27 mouse cellular contexts compared by ENCODE assay signal in the genomic region with DNA sequence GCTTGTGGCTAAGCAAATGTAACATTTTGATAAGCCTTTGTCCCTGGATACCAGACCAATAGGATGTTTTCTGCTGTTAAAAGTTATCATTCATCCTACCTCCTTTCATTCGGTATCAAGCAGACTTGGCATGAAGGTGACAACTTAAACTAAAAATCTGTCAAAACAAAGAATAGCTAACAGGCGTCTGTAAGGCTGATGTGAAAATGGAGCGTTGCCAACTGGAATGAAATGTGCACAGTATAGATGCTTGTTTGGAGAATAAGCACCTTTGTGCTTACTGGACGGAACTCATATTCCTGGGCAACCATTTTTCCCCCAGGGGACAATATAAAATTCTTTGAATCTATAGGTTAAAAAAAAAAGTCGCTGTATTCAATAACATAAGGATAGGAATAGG.
A peak's percentile ranks its signal among the peaks of the same experiment; 100 is the strongest.
DNase-seq lines count a peak whose midpoint lies in the region; ATAC-seq lines count a peak whose summit lies in the region.
"Had no signal": no experiment of that assay in that cellular context is flagged by ENCODE, and none has a peak within 500 bp of the region (broad histone marks: within the 10 kb centered on the region; RNA-seq: fewer than 3 reads in every experiment).

No protein-coding gene starts in this region.

- no peak overlapping the region for H3K4me2 ChIP-seq in embryonic facial prominence, embryonic 14.5 days (ENCODE audit: low read depth, low read length)
- no peak overlapping the region for H3K4me2 ChIP-seq in forebrain, embryonic 16.5 days (ENCODE audit: low read length)
- H3K4me2 ChIP-seq in forebrain, embryonic 11.5 days (ENCODE audit: low read depth, low read length, severe bottlenecking): no peak overlapping the region
- H3K4me2 ChIP-seq: embryonic facial prominence, embryonic 12.5 days; embryonic facial prominence, embryonic 15.5 days; forebrain, embryonic 15.5 days had no signal

- 48% methylated on average over 5 of the region's 5 CpGs for WGBS in embryonic facial prominence, embryonic 14.5 days
- WGBS in embryonic facial prominence, embryonic 10.5 days: 86% methylated on average over 5 of the region's 5 CpGs
- WGBS in forebrain, embryonic 16.5 days: 39% methylated on average over 5 of the region's 5 CpGs
- 83% methylated on average over 5 of the region's 5 CpGs for WGBS in forebrain, embryonic 11.5 days

- no peak for ATAC-seq in embryonic facial prominence, embryonic 14.5 days (ENCODE audit: low read depth)
- ATAC-seq in forebrain, embryonic 16.5 days: peak; percentile 47; the same call in 1 of the 2 replicates
- no peak for ATAC-seq in forebrain, embryonic 11.5 days (replicated peaks; ENCODE audit: low FRiP score)
- ATAC-seq: activated CD4-positive, CD25-positive, alpha-beta regulatory T cell, adult 4 months; CD4-positive, CD25-positive, alpha-beta regulatory T cell, adult 4 months; forebrain, embryonic 15.5 days; Patski had no signal

- no peak overlapping the region for H3K9ac ChIP-seq in embryonic facial prominence, embryonic 14.5 days (ENCODE audit: low read depth, low read length)
- H3K9ac ChIP-seq in forebrain, embryonic 16.5 days (replicated peaks; ENCODE audit: low read depth, low read length): no peak overlapping the region
- H3K9ac ChIP-seq in forebrain, embryonic 11.5 days (ENCODE audit: low read length): no peak overlapping the region
- H3K9ac ChIP-seq: embryonic facial prominence, embryonic 12.5 days; embryonic facial prominence, embryonic 15.5 days; forebrain, embryonic 15.5 days had no signal

- no peak overlapping the region for H3K4me3 ChIP-seq in embryonic facial prominence, embryonic 14.5 days (ENCODE audit: low read depth, low read length)
- H3K4me3 ChIP-seq in embryonic facial prominence, embryonic 10.5 days: no peak overlapping the region
- no peak overlapping the region for H3K4me3 ChIP-seq in forebrain, embryonic 16.5 days (replicated peaks; ENCODE audit: low read length)
- no peak overlapping the region for H3K4me3 ChIP-seq in forebrain, embryonic 11.5 days (ENCODE audit: low read depth, low read length)
- H3K4me3 ChIP-seq: embryonic facial prominence, embryonic 12.5 days; embryonic facial prominence, embryonic 15.5 days; erythroblast, embryonic 14.5 days; forebrain, embryonic 10.5 days; forebrain, embryonic 15.5 days had no signal

- no peak overlapping the region for H3K27ac ChIP-seq in embryonic facial prominence, embryonic 14.5 days (replicated peaks; ENCODE audit: low read depth, low read length)
- H3K27ac ChIP-seq in embryonic facial prominence, embryonic 10.5 days (replicated peaks): no peak overlapping the region
- H3K27ac ChIP-seq in forebrain, embryonic 16.5 days (ENCODE audit: low read length): no peak overlapping the region
- H3K27ac ChIP-seq in forebrain, embryonic 11.5 days (ENCODE audit: low read depth, low read length): no peak overlapping the region
- H3K27ac ChIP-seq: embryonic facial prominence, embryonic 12.5 days; embryonic facial prominence, embryonic 15.5 days; forebrain, embryonic 10.5 days; forebrain, embryonic 15.5 days had no signal

- DNase-seq in embryonic facial prominence, embryonic 14.5 days (ENCODE audit: low spot score): peak; percentile 12
- no peak for DNase-seq in embryonic facial prominence, embryonic 10.5 days (ENCODE audit: low spot score)
- DNase-seq in forebrain, embryonic 11.5 days (ENCODE audit: low spot score): no peak
- DNase-seq in retina, postnatal 1 day: peak; percentile 8
- DNase-seq in retina, embryonic 14.5 days (ENCODE audit: low spot score): no peak
- DNase-seq in adrenal gland, adult 8-10 months: no peak
- DNase-seq: adrenal gland, postnatal 10 days; adrenal gland, postnatal 25 days; B cell, adult 2 months; cerebellum, adult 11 months; cerebellum, adult 18-20 months; cerebellum, adult 8-10 months; cerebellum, adult 9-11 months; cerebellum, postnatal 14 days; cerebellum, postnatal 36 days; embryo, embryonic 11 days had no signal

- no peaks in the 10 kb centered on the region for H3K36me3 ChIP-seq in embryonic facial prominence, embryonic 14.5 days (ENCODE audit: control insufficient read depth, insufficient read depth, low read length)
- no peaks in the 10 kb centered on the region for H3K36me3 ChIP-seq in embryonic facial prominence, embryonic 10.5 days (replicated peaks)
- H3K36me3 ChIP-seq in forebrain, embryonic 16.5 days (ENCODE audit: control insufficient read depth, insufficient read depth): no peaks in the 10 kb centered on the region
- no peaks in the 10 kb centered on the region for H3K36me3 ChIP-seq in forebrain, embryonic 11.5 days (ENCODE audit: control insufficient read depth, insufficient read depth, low read length)
- H3K36me3 ChIP-seq: embryonic facial prominence, embryonic 12.5 days; embryonic facial prominence, embryonic 15.5 days; forebrain, embryonic 10.5 days; forebrain, embryonic 15.5 days; G1E had no signal

- H3K4me1 ChIP-seq in embryonic facial prominence, embryonic 14.5 days (ENCODE audit: control insufficient read depth, insufficient read depth, low read length): no peaks in the 10 kb centered on the region
- no peaks in the 10 kb centered on the region for H3K4me1 ChIP-seq in embryonic facial prominence, embryonic 10.5 days
- H3K4me1 ChIP-seq in forebrain, embryonic 16.5 days (replicated peaks; ENCODE audit: control insufficient read depth, insufficient read depth, low read length): no peaks in the 10 kb centered on the region; the same call in 1 of the 2 replicates
- H3K4me1 ChIP-seq in forebrain, embryonic 11.5 days (replicated peaks; ENCODE audit: control insufficient read depth, insufficient read depth, low read length): no peaks in the 10 kb centered on the region
- H3K4me1 ChIP-seq: embryonic facial prominence, embryonic 12.5 days; embryonic facial prominence, embryonic 15.5 days; forebrain, embryonic 10.5 days; forebrain, embryonic 15.5 days had no signal

- no peaks in the 10 kb centered on the region for H3K27me3 ChIP-seq in embryonic facial prominence, embryonic 14.5 days (replicated peaks; ENCODE audit: control insufficient read depth, insufficient read depth, low read length)
- no peaks in the 10 kb centered on the region for H3K27me3 ChIP-seq in embryonic facial prominence, embryonic 10.5 days (replicated peaks; ENCODE audit: low read depth, poor library complexity, severe bottlenecking)
- no peaks in the 10 kb centered on the region for H3K27me3 ChIP-seq in forebrain, embryonic 16.5 days (replicated peaks; ENCODE audit: control insufficient read depth, insufficient read depth, low read length)
- H3K27me3 ChIP-seq in forebrain, embryonic 11.5 days (ENCODE audit: control insufficient read depth, insufficient read depth, low read length): no peaks in the 10 kb centered on the region
- H3K27me3 ChIP-seq: CH12.LX; embryonic facial prominence, embryonic 12.5 days; embryonic facial prominence, embryonic 15.5 days; forebrain, embryonic 15.5 days; Patski had no signal

- H3K9me3 ChIP-seq in embryonic facial prominence, embryonic 14.5 days (ENCODE audit: control insufficient read depth, low read length): no peaks in the 10 kb centered on the region
- no peaks in the 10 kb centered on the region for H3K9me3 ChIP-seq in embryonic facial prominence, embryonic 10.5 days
- no peaks in the 10 kb centered on the region for H3K9me3 ChIP-seq in forebrain, embryonic 16.5 days (ENCODE audit: control insufficient read depth, low read length)
- H3K9me3 ChIP-seq in forebrain, embryonic 11.5 days (ENCODE audit: control insufficient read depth, low read length): no peaks in the 10 kb centered on the region
- H3K9me3 ChIP-seq: embryonic facial prominence, embryonic 12.5 days; embryonic facial prominence, embryonic 15.5 days; forebrain, embryonic 10.5 days; forebrain, embryonic 15.5 days had no signal

Comparison
In these comparisons a context has a peak if more than half of its experiments do, and no peak if none do; other contexts are left out.
1. DNase-seq: peak in embryonic facial prominence, embryonic 14.5 days (single experiment) and retina, postnatal 1 day (single experiment); none in embryonic facial prominence, embryonic 10.5 days (single experiment), forebrain, embryonic 11.5 days (single experiment), retina, embryonic 14.5 days (single experiment) and adrenal gland, adult 8-10 months (single experiment).